Mouse (Mus musculus) midbrain, embryonic 14.5 days (tissue): Measurements from ENCODE around the gene Oca2. TPM values are rescaled to one million over a fixed set of nuclear protein-coding genes. Genes with fewer than 3 reads are reported as not detected.

Experiments used
- ATAC-seq: fragments of 200-750 bp; cut with Nextera tagmentation; 2 replicates; pipeline ENCODE4 v1.8.0; 2017; ENCODE audit warnings: moderate number of reproducible peaks, moderate library complexity; ENCODE audit not compliant: low FRiP score, low TSS enrichment
- DNase-seq: peaks from one replicate; pipeline ENCODE4 v3.0.0-alpha.2; 2015
- H3K27ac ChIP-seq: fragments of 300-500 bp; sonication (generic); replicated peaks from 2 replicates; pipeline ENCODE4 v1.5.1; 2014; ENCODE audit warnings: mild to moderate bottlenecking, low read depth, low read length, moderate library complexity
- H3K27me3 ChIP-seq: fragments of 300-500 bp; sonication (generic); 2 replicates; pipeline ENCODE4 v1.6.1; 2014; ENCODE audit warnings: low read length, control low read depth, mixed read lengths; ENCODE audit not compliant: control insufficient read depth, insufficient read depth
- H3K36me3 ChIP-seq: fragments of 300-500 bp; sonication (generic); 2 replicates; pipeline ENCODE4 v1.6.1; 2014; ENCODE audit warnings: low read length, control low read depth; ENCODE audit not compliant: control insufficient read depth, insufficient read depth
- H3K4me1 ChIP-seq: fragments of 300-500 bp; sonication (generic); 2 replicates; pipeline ENCODE4 v1.6.1; 2014; ENCODE audit warnings: mild to moderate bottlenecking, antibody characterized with exemption, low read length, control low read depth; ENCODE audit not compliant: control insufficient read depth, insufficient read depth
- H3K4me2 ChIP-seq: fragments of 300-500 bp; sonication (generic); 2 replicates; pipeline ENCODE4 v1.6.1; 2014; ENCODE audit warnings: mild to moderate bottlenecking, low read length, moderate library complexity
- H3K4me3 ChIP-seq: fragments of 300-500 bp; sonication (generic); replicated peaks from 2 replicates; pipeline ENCODE4 v1.5.1; 2014; ENCODE audit warnings: low read depth, low read length
- H3K9ac ChIP-seq: fragments of 300-500 bp; sonication (generic); replicated peaks from 2 replicates; pipeline ENCODE4 v1.6.1; 2014; ENCODE audit warnings: mild to moderate bottlenecking, low read length, moderate library complexity
- H3K9me3 ChIP-seq: fragments of 300-500 bp; sonication (generic); 2 replicates; pipeline ENCODE4 v1.6.1; 2016; ENCODE audit warnings: low read length, control low read depth, mixed read lengths; ENCODE audit not compliant: control insufficient read depth
- WGBS: fragments of 180-500 bp; shearing (Covaris S2); extraction: QIAGEN DNeasy Blood & Tissue Kit; methylation state at CpG from one replicate; pipeline ENCODE4 v1.1.7; 2014; 5-methylcytosine and 5-hydroxymethylcytosine counted together
- polyA plus RNA-seq: library from polyadenylated mRNA; unstranded; fragments of >200 nt; fragmentation: Nextera tagmentation; extraction: Ambion mirVana; gene quantifications from 2 replicates; pipeline ENCODE4 v1.2.1, GENCODE M21; 2014

Gene Oca2
- polyA plus RNA-seq, 1 experiment from 2014 or later, result 0.13 TPM

- no peaks in the 10 kb centered on the region for H3K9me3 ChIP-seq
- 49% methylated on average over 4 of the region's 4 CpGs for WGBS
- H3K4me2 ChIP-seq, result no peak overlapping the region
- H3K9ac ChIP-seq, result no peak overlapping the region
- no peak overlapping the region for H3K27ac ChIP-seq
- no peaks in the 10 kb centered on the region for H3K36me3 ChIP-seq
- DNase-seq (peak; percentile 20), ATAC-seq (no peak)
- no peak overlapping the region for H3K4me3 ChIP-seq
- no peaks in the 10 kb centered on the region for H3K4me1 ChIP-seq
- H3K27me3 ChIP-seq, result no peaks in the 10 kb centered on the region
Observed at GRCm38 (mm10) chr7:56327738-56328137, 88.2 kb downstream of the Oca2 start.

GRCm38 (mm10) chr7:56348528-56348927, 109.0 kb downstream of the Oca2 start:
- no peak overlapping the region for H3K9ac ChIP-seq

GRCm38 (mm10) chr7:56356658-56357342, 117.2 kb downstream of the Oca2 start:
- DNase-seq, result no peak

More at GRCm38 (mm10) chr7:56348528-56348927, 109.0 kb downstream of the Oca2 start:
- H3K9me3 ChIP-seq, result no peaks in the 10 kb centered on the region
- no peak for ATAC-seq
- no peak overlapping the region for H3K27ac ChIP-seq
- peak; percentile 51 for DNase-seq
- H3K4me3 ChIP-seq, result no peak overlapping the region
- no peaks in the 10 kb centered on the region for H3K36me3 ChIP-seq
- H3K27me3 ChIP-seq, result no peaks in the 10 kb centered on the region
- no peak overlapping the region for H3K4me2 ChIP-seq
- 60% methylated on average over 3 of the region's 3 CpGs for WGBS
- H3K4me1 ChIP-seq, result no peaks in the 10 kb centered on the region

GRCm38 (mm10) chr7:56381750-56382421, 142.3 kb downstream of the Oca2 start:
- 92% methylated on average over 4 of the region's 4 CpGs for WGBS

More at GRCm38 (mm10) chr7:56356658-56357342, 117.2 kb downstream of the Oca2 start:
- no peak overlapping the region for H3K27ac ChIP-seq
- H3K9me3 ChIP-seq, result no peaks in the 10 kb centered on the region
- H3K27me3 ChIP-seq, result no peaks in the 10 kb centered on the region
- no peak overlapping the region for H3K4me2 ChIP-seq
- H3K36me3 ChIP-seq, result no peaks in the 10 kb centered on the region
- no peak overlapping the region for H3K9ac ChIP-seq
- 95% methylated on average over 4 of the region's 4 CpGs for WGBS
- no peaks in the 10 kb centered on the region for H3K4me1 ChIP-seq
- no peak for ATAC-seq
- no peak overlapping the region for H3K4me3 ChIP-seq

GRCm38 (mm10) chr7:56382706-56383105, 143.1 kb downstream of the Oca2 start:
- no peak for DNase-seq
- H3K9me3 ChIP-seq, result no peaks in the 10 kb centered on the region
- H3K4me3 ChIP-seq, result no peak overlapping the region
- H3K27me3 ChIP-seq, result no peaks in the 10 kb centered on the region
- 89% methylated on average over 1 of the region's 1 CpGs for WGBS
- no peak overlapping the region for H3K27ac ChIP-seq
- no peaks in the 10 kb centered on the region for H3K4me1 ChIP-seq
- no peaks in the 10 kb centered on the region for H3K36me3 ChIP-seq
- no peak overlapping the region for H3K9ac ChIP-seq
- no peak overlapping the region for H3K4me2 ChIP-seq
- no peak for ATAC-seq

More at GRCm38 (mm10) chr7:56381750-56382421, 142.3 kb downstream of the Oca2 start:
- Histone ChIP-seq H3K27ac (no peak overlapping the region), H3K4me3 (no peak overlapping the region), H3K27me3 (no peaks in the 10 kb centered on the region), H3K4me1 (no peaks in the 10 kb centered on the region), H3K36me3 (no peaks in the 10 kb centered on the region), H3K9me3 (no peaks in the 10 kb centered on the region), H3K9ac (no peak overlapping the region), H3K4me2 (no peak overlapping the region)
- ATAC-seq, result no peak
- no peak for DNase-seq

GRCm38 (mm10) chr7:56388295-56388694, 148.7 kb downstream of the Oca2 start:
- Histone ChIP-seq H3K36me3 (no peaks in the 10 kb centered on the region), H3K9ac (no peak overlapping the region), H3K9me3 (no peaks in the 10 kb centered on the region), H3K27me3 (no peaks in the 10 kb centered on the region), H3K27ac (no peak overlapping the region), H3K4me3 (no peak overlapping the region), H3K4me2 (no peak overlapping the region), H3K4me1 (no peaks in the 10 kb centered on the region)
- DNase-seq (no peak), ATAC-seq (no peak)
- 89% methylated on average over 2 of the region's 2 CpGs for WGBS

- Histone ChIP-seq H3K27ac (no peak overlapping the region), H3K9ac (no peak overlapping the region), H3K4me2 (no peak overlapping the region), H3K36me3 (no peaks in the 10 kb centered on the region), H3K9me3 (no peaks in the 10 kb centered on the region), H3K4me1 (0 out of 2 replicates have a peak, but pooled peaks cover 5% of the 10 kb centered on the region), H3K27me3 (no peaks in the 10 kb centered on the region), H3K4me3 (no peak overlapping the region)
- peak; percentile 10 for DNase-seq
- 53% methylated on average over 6 of the region's 6 CpGs for WGBS
- ATAC-seq, result no peak
Observed at GRCm38 (mm10) chr7:56418182-56418836, 178.7 kb downstream of the Oca2 start.

- Histone ChIP-seq H3K4me3 (no peak overlapping the region), H3K4me2 (no peak overlapping the region), H3K27me3 (no peaks in the 10 kb centered on the region), H3K9ac (no peak overlapping the region), H3K27ac (no peak overlapping the region), H3K36me3 (no peaks in the 10 kb centered on the region), H3K9me3 (no peaks in the 10 kb centered on the region), H3K4me1 (0 out of 2 replicates have a peak, but pooled peaks cover 5% of the 10 kb centered on the region)
- DNase-seq, result peak; percentile 16
- ATAC-seq, result no peak
- 33% methylated on average over 5 of the region's 5 CpGs for WGBS
Observed at GRCm38 (mm10) chr7:56419253-56419844, 179.8 kb downstream of the Oca2 start.
